Mouse (Mus musculus): ENCODE measurements around the gene Ypel4. TPM values are rescaled to one million over a fixed set of nuclear protein-coding genes. Genes with fewer than 3 reads are reported as not detected.

Ypel4 gene
- polyA plus RNA-seq (2016; fragmentation: Nextera tagmentation; extraction: Ambion mirVana), result 49.8 and 52.1 TPM in 2 replicates

DNA sequence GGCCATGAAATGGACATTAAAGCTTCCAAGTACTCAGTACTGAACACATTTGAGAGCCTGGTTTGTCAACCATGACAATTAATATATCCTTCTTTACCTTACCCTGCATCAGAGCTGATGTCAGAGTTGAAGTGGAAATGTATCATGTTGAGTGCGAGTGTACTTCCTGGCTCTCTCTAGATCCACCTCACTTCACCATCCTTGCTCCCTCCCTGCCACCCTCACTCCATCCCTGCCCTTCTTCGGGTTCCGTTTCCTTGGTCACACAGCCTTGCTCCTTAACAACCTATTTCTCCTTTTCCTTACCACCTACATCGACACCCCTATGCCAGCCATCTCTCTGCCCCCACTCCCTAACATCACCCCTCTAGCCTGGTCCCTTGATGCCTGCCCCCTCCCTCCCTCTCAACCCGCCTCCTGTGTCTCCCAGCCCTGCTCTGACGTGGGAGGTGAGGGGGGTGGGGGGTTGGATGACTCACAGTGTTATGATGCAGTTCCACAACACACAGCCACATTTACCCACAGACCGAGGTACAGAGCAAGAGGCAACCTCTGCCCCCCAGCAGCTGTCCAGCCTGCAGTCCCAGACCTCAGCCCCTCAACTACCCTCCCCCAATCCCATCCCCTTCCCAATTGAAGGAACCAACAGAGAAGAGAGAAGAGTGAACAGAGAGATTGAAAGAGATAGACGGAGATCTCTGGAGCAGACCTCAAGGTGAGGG is at the start of gene Ypel4:
Gene Ypel4, plus strand, starts transcription at position 480 of the 722 bp plus-strand sequence.
- Histone ChIP-seq H3K4me3 (peak within 1 kb of the TSS; percentile 74), H3K9me3 (replicated peaks) (no peaks in the 10 kb centered on the region), H3K4me2 (peak within 1 kb of the TSS; percentile 89), H3K9ac (peak within 1 kb of the TSS; percentile 90), H3K36me3 (peaks cover 27% of the 10 kb centered on the region), H3K27ac (peak within 1 kb of the TSS; percentile 99), H3K4me1 (peaks cover 88% of the 10 kb centered on the region), H3K27me3 (replicated peaks) (peaks cover 14% of the 10 kb centered on the region)
- ATAC-seq, result peak; percentile 67
- WGBS (ENCODE audit: insufficient replicate concordance), result 4% methylated on average over 8 of the region's 8 CpGs

GRCm38 (mm10) chr2:84688080-84688844 is 45.6 kb upstream of the Ypel4 start:
- peaks cover 91% of the 10 kb centered on the region for H3K36me3 ChIP-seq
- no peak; the same call in 1 of the 2 replicates for ATAC-seq
- no peak overlapping the region for H3K4me3 ChIP-seq
- no peak overlapping the region for H3K4me2 ChIP-seq
- no peaks in the 10 kb centered on the region for H3K27me3 ChIP-seq (replicated peaks)
- peak overlapping the region; percentile 43; the same call in 1 of the 2 replicates for H3K27ac ChIP-seq
- WGBS (ENCODE audit: insufficient replicate concordance), result 50% methylated on average over 2 of the region's 2 CpGs
- H3K9me3 ChIP-seq (replicated peaks), result no peaks in the 10 kb centered on the region
- H3K4me1 ChIP-seq, result peaks cover 24% of the 10 kb centered on the region
- H3K9ac ChIP-seq, result no peak overlapping the region

DNA sequence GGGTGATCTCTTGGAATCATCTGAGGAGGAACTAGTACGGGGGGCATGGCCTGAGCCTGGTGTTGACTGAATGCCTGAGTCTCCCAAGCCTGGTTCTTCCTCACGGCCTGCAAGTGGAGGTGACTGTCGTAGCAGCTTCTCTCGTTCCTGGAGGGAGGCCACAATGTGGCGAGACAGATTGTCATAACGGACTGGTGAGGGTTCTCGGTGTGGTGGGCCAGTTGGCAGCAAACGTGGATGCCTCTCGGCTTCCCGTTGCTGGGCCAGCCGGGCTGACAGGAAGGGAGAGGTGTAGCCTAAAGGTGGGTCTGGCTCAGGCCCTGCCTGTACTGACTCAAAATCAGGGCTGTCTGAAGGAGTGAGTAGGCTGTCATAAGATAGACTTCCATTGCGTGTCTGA is 43.8 kb upstream of the Ypel4 start:
- Histone ChIP-seq H3K4me3 (no peak overlapping the region), H3K9ac (no peak overlapping the region), H3K27me3 (replicated peaks) (no peaks in the 10 kb centered on the region), H3K27ac (no peak overlapping the region), H3K4me2 (no peak overlapping the region), H3K9me3 (replicated peaks) (no peaks in the 10 kb centered on the region), H3K4me1 (peaks cover 13% of the 10 kb centered on the region), H3K36me3 (peaks cover 96% of the 10 kb centered on the region)
- peak; percentile 35 for ATAC-seq
- 81% methylated on average over 12 of the region's 12 CpGs for WGBS (ENCODE audit: insufficient replicate concordance)

DNA sequence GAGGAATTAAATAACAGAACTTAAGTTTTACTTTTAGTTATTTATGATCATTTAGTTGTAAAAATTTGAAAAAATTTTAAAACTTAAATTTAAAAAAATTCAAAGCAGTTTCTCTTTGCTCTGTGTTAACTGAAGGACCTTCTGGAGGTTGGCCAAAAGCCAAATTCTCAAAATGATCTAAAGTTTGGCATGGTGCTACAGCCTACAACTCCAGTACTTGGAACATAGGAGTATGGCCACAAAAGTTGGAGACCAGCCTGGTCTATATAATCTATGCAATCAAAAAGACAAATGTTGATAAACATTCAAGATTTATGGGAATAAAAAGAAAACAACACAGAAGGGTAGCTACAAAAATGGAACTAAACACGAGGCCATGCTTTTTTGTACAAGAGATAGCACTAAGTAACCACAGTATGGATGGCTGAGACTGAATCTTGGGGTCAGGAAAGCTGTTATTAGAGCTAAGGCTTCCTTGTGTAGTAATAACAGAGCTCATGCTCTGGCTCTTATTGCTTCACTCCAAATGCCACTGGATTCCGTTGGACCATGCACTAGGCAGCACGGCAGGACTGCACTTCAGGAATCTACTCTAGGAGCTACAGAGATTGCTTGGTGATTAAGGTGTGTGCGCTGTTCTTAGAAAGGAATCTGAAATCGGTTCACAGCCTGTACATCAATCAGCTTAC is 38.7 kb upstream of the Ypel4 start:
- no peak overlapping the region for H3K4me2 ChIP-seq
- peaks cover 91% of the 10 kb centered on the region for H3K36me3 ChIP-seq
- no peak overlapping the region for H3K27ac ChIP-seq
- H3K4me3 ChIP-seq, result no peak overlapping the region
- no peak for ATAC-seq
- H3K27me3 ChIP-seq (replicated peaks), result no peaks in the 10 kb centered on the region
- H3K9me3 ChIP-seq (replicated peaks), result no peaks in the 10 kb centered on the region
- H3K9ac ChIP-seq, result no peak overlapping the region
- WGBS (ENCODE audit: insufficient replicate concordance), result 80% methylated on average over 5 of the region's 5 CpGs
- H3K4me1 ChIP-seq, result no peaks in the 10 kb centered on the region

GRCm38 (mm10) chr2:84703497-84703896 is 30.4 kb upstream of the Ypel4 start:
- no peak overlapping the region for H3K4me3 ChIP-seq
- H3K9ac ChIP-seq, result no peak overlapping the region
- peak; percentile 44; the same call in 1 of the 2 replicates for ATAC-seq
- H3K4me2 ChIP-seq, result no peak overlapping the region
- WGBS (ENCODE audit: insufficient replicate concordance), result 65% methylated on average over 1 of the region's 1 CpGs
- peaks cover 91% of the 10 kb centered on the region for H3K36me3 ChIP-seq
- no peaks in the 10 kb centered on the region for H3K27me3 ChIP-seq (replicated peaks)
- no peak overlapping the region for H3K27ac ChIP-seq
- H3K9me3 ChIP-seq (replicated peaks), result no peaks in the 10 kb centered on the region
- H3K4me1 ChIP-seq, result peaks cover 36% of the 10 kb centered on the region

DNA sequence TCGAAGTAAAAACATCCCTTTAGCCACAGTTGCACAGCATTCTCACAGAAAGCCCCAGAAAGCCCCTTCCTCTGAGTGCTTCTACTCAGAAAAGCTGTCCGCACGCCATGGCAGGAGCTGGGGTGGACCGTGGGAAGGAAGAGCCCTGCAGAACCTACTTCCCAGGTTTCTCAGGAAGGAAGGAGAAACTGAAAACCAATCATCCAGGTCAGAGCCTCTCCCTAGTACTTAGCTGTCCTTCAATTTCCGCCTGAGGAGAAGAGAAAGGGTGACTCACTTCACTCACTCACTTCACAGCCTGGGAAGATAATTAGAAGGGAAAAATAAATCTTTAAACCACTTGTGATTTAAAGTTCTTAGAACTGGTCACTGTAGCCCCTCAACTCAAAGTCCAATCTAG is 29.5 kb upstream of the Ypel4 start:
- Histone ChIP-seq H3K9me3 (replicated peaks) (no peaks in the 10 kb centered on the region), H3K27ac (no peak overlapping the region), H3K36me3 (peaks cover 91% of the 10 kb centered on the region), H3K4me1 (peaks cover 37% of the 10 kb centered on the region), H3K27me3 (replicated peaks) (no peaks in the 10 kb centered on the region), H3K4me3 (no peak overlapping the region), H3K4me2 (no peak overlapping the region), H3K9ac (no peak overlapping the region)
- ATAC-seq, result no peak
- 65% methylated on average over 5 of the region's 5 CpGs for WGBS (ENCODE audit: insufficient replicate concordance)

GRCm38 (mm10) chr2:84705295-84705694 is 28.6 kb upstream of the Ypel4 start:
- Histone ChIP-seq H3K4me1 (peaks cover 45% of the 10 kb centered on the region), H3K4me2 (no peak overlapping the region), H3K9ac (no peak overlapping the region), H3K4me3 (no peak overlapping the region), H3K9me3 (replicated peaks) (no peaks in the 10 kb centered on the region), H3K27ac (no peak overlapping the region), H3K36me3 (peaks cover 91% of the 10 kb centered on the region), H3K27me3 (replicated peaks) (no peaks in the 10 kb centered on the region)
- ATAC-seq, result 0 out of 2 replicates have a peak, but pooled peaks have one; percentile 46
- 71% methylated on average over 1 of the region's 1 CpGs for whole genome bisulfite sequencing (ENCODE audit: insufficient replicate concordance)

GRCm38 (mm10) chr2:84707523-84707922 is 26.3 kb upstream of the Ypel4 start:
- Histone ChIP-seq H3K4me3 (no peak overlapping the region), H3K36me3 (peaks cover 90% of the 10 kb centered on the region), H3K4me1 (peaks cover 57% of the 10 kb centered on the region), H3K4me2 (no peak overlapping the region), H3K27me3 (replicated peaks) (no peaks in the 10 kb centered on the region), H3K9me3 (replicated peaks) (no peaks in the 10 kb centered on the region), H3K9ac (no peak overlapping the region), H3K27ac (no peak overlapping the region)
- ATAC-seq, result no peak
- WGBS (ENCODE audit: insufficient replicate concordance), result 66% methylated on average over 1 of the region's 1 CpGs

DNA sequence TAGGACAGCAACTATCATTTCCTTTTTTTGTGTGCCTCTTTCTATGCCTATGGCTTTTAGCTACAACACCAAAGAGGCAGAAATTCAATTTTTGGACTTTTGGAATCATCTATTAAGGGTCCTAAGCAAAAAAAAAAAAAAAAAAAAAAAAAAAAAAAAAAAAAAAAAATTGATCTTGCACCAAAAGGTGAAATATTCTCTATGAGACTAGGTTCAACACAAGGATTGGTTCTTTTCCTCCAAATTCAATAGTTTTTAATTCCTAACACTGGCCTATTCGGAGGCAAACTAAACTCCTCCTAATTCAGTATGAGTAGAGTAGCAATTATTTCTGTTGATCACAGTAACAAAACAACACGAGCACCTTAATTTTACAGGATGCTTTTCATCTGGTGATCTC is 22.0 kb upstream of the Ypel4 start:
- Histone ChIP-seq H3K27me3 (replicated peaks) (no peaks in the 10 kb centered on the region), H3K4me1 (peaks cover 45% of the 10 kb centered on the region), H3K9me3 (replicated peaks) (no peaks in the 10 kb centered on the region), H3K36me3 (peaks cover 49% of the 10 kb centered on the region), H3K4me3 (no peak overlapping the region), H3K27ac (no peak overlapping the region), H3K4me2 (peak overlapping the region; percentile 8; the same call in 1 of the 2 replicates), H3K9ac (no peak overlapping the region)
- 88% methylated on average over 2 of the region's 2 CpGs for WGBS (ENCODE audit: insufficient replicate concordance)
- no peak for ATAC-seq

DNA sequence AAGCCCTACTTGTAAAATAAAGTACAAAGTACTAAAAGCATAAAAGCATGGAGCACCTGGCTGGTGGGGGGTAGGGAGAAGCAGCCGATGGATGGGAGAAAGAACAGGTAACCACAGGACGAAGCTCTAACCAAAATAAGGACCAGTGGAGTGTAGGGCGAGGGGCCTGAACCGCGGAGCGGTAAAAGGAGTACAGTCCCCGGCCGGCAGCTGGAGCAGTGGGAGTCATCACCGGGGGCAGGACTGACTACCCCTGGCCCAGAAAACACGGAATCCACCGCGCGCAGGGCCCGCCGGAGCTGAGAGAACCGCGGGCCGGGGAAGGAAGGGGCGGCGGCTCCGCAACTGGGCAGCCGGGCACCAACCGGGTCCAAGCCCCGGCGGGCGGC is 19.4 kb upstream of the Ypel4 start:
- Histone ChIP-seq H3K4me3 (peak overlapping the region; percentile 99), H3K4me1 (peaks cover 52% of the 10 kb centered on the region), H3K27ac (peak overlapping the region; percentile 98), H3K36me3 (peaks cover 23% of the 10 kb centered on the region), H3K27me3 (replicated peaks) (no peaks in the 10 kb centered on the region), H3K9ac (peak overlapping the region; percentile 96), H3K9me3 (replicated peaks) (no peaks in the 10 kb centered on the region), H3K4me2 (peak overlapping the region; percentile 83)
- no peak for ATAC-seq
- WGBS (ENCODE audit: insufficient replicate concordance), result 0% methylated on average over 22 of the region's 26 CpGs

DNA sequence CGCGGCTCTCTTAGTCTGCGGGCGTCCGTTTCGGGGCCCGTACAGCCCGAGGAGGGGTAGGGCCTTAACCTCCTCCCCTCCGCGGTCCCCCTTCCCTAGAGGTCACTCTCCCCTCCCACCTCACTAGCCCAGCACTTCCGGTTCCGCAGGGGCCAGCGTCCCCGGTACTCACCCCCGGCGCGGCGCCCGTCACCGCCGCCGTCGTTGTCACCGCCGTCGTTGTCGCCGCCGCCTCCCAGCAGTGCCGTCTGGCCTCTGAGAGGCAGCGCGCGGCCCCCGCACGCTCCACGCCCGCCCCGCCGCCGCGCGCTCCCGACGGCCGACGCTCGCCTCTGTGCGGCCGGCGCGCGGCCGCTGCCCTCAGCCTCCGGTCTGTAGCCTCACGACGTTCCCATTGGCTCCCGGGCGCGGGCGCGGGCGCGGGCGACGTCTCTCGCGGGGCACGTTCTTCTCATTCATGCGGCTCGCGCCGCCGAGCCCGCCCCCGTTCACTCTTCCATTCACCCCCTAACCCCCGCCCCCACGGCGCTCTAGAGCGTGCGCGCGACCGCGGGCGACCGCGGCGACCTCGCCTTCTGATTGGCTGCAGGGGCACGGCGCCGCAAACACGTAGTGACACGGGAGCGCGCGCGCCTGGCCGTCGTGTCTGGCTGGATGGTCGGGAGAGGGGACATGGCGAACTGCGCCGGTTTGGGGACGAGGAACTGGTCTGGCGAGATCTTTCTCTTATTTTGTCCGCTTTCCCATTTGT is 18.9 kb upstream of the Ypel4 start, which contains the start of gene Zdhhc5:
Gene Zdhhc5, minus strand, starts transcription at position 370 of the 751 bp plus-strand sequence.
- WGBS (ENCODE audit: insufficient replicate concordance), result under 1% methylated on average over 102 of the region's 107 CpGs
- Histone ChIP-seq H3K4me1 (peaks cover 48% of the 10 kb centered on the region), H3K4me2 (peak within 1 kb of the TSS; percentile 83), H3K9ac (peak within 1 kb of the TSS; percentile 96), H3K27me3 (replicated peaks) (no peaks in the 10 kb centered on the region), H3K27ac (peak within 1 kb of the TSS; percentile 98), H3K36me3 (peaks cover 18% of the 10 kb centered on the region), H3K9me3 (replicated peaks) (no peaks in the 10 kb centered on the region), H3K4me3 (peak within 1 kb of the TSS; percentile 99)
- ATAC-seq, result peak; percentile 91
